Mouse (Mus musculus) thymus, adult 2 months (tissue): Measurements from ENCODE around the gene Ahrr. TPM values are rescaled to one million over a fixed set of nuclear protein-coding genes. Genes with fewer than 3 reads are reported as not detected.

Source experiments
- DNase-seq: peaks from one replicate; pipeline ENCODE4 v3.0.0; 2021
- H3K27ac ChIP-seq: fragments of 200-500 bp; 2 replicates; pipeline ENCODE4 v1.5.1; 2012; ENCODE audit warnings: low read length, control low read depth; ENCODE audit not compliant: control insufficient read depth, insufficient read depth
- H3K27me3 ChIP-seq: fragments of 200-500 bp; 2 replicates; pipeline ENCODE4 v1.6.1; 2012; ENCODE audit warnings: mild to moderate bottlenecking, low read length, moderate library complexity, mixed read lengths; ENCODE audit not compliant: control insufficient read depth, insufficient read depth
- H3K36me3 ChIP-seq: fragments of 200-500 bp; 2 replicates; pipeline ENCODE4 v1.6.1; 2012; ENCODE audit warnings: mild to moderate bottlenecking, low read length, moderate library complexity; ENCODE audit not compliant: control insufficient read depth, insufficient read depth
- H3K4me1 ChIP-seq: fragments of 200-500 bp; replicated peaks from 2 replicates; pipeline ENCODE4 v1.6.1; 2012; ENCODE audit warnings: low read length; ENCODE audit not compliant: control insufficient read depth, insufficient read depth
- H3K4me3 ChIP-seq: fragments of 200-500 bp; 2 replicates; pipeline ENCODE4 v1.5.1; 2012; ENCODE audit warnings: mild to moderate bottlenecking, low read length, control low read depth, moderate library complexity; ENCODE audit not compliant: control insufficient read depth, insufficient read depth
- CTCF ChIP-seq: fragments of 200-500 bp; IDR thresholded peaks from 2 replicates; pipeline ENCODE4 v1.5.1; 2012; ENCODE audit warnings: mild to moderate bottlenecking, control low read depth, low read length, moderate library complexity, borderline replicate concordance; ENCODE audit not compliant: control insufficient read depth, poor library complexity, insufficient read depth; ENCODE audit errors: extremely low read depth
- POLR2A ChIP-seq: fragments of 200-500 bp; IDR thresholded peaks from 2 replicates; pipeline ENCODE4 v1.6.1; 2012; ENCODE audit warnings: mild to moderate bottlenecking, low read length, control low read depth, moderate library complexity; ENCODE audit not compliant: control insufficient read depth, poor library complexity, insufficient read depth; ENCODE audit errors: extremely low read depth
- WGBS: fragments of 180-500 bp; shearing (Covaris S2); methylation state at CpG from one replicate; pipeline ENCODE4 v1.1.7; 2018; 5-methylcytosine and 5-hydroxymethylcytosine counted together
- polyA plus RNA-seq: library from polyadenylated mRNA; depleted of rRNA; stranded (reverse); fragments of >200 nt; gene quantifications from 2 replicates; pipeline ENCODE4 v1.2.3, GENCODE M21; 2012

Gene Ahrr
- polyA plus RNA-seq, 1 experiment, result 0.51 TPM

GRCm38 (mm10) chr13:74245899-74246231 lies 46.3 kb downstream of the Ahrr start:
- 81% methylated on average over 4 of the region's 4 CpGs for WGBS

GRCm38 (mm10) chr13:74245214-74245898 lies 46.8 kb downstream of the Ahrr start:
- WGBS, result 61% methylated on average over 17 of the region's 17 CpGs
- TF ChIP-seq POLR2A (no peak), CTCF (no peak)
- no peak overlapping the region for H3K4me3 ChIP-seq
- no peaks in the 10 kb centered on the region for H3K4me1 ChIP-seq
- no peak overlapping the region for H3K27ac ChIP-seq
- H3K36me3 ChIP-seq, result no peaks in the 10 kb centered on the region
- no peak for DNase-seq
- H3K27me3 ChIP-seq, result no peaks in the 10 kb centered on the region

More at GRCm38 (mm10) chr13:74245899-74246231, 46.3 kb downstream of the Ahrr start:
- H3K27ac ChIP-seq, result no peak overlapping the region
- no peaks in the 10 kb centered on the region for H3K4me1 ChIP-seq
- H3K36me3 ChIP-seq, result no peaks in the 10 kb centered on the region
- no peaks in the 10 kb centered on the region for H3K27me3 ChIP-seq
- DNase-seq, result no peak
- no peak for TF ChIP-seq CTCF
- TF ChIP-seq POLR2A, result no peak
- no peak overlapping the region for H3K4me3 ChIP-seq

- TF ChIP-seq CTCF, result no peak
- TF ChIP-seq POLR2A, result no peak
- WGBS, result 90% methylated on average over 7 of the region's 7 CpGs
Observed at GRCm38 (mm10) chr13:74237574-74237973, 54.6 kb downstream of the Ahrr start.

GRCm38 (mm10) chr13:74220659-74221058 lies 71.5 kb downstream of the Ahrr start:
- H3K4me1 ChIP-seq, result no peaks in the 10 kb centered on the region
- no peaks in the 10 kb centered on the region for H3K36me3 ChIP-seq
- H3K4me3 ChIP-seq, result no peak overlapping the region
- no peaks in the 10 kb centered on the region for H3K27me3 ChIP-seq
- no peak overlapping the region for H3K27ac ChIP-seq
- TF ChIP-seq POLR2A (no peak), CTCF (no peak)
- WGBS, result 49% methylated on average over 1 of the region's 1 CpGs
- DNase-seq, result no peak

More at GRCm38 (mm10) chr13:74237574-74237973, 54.6 kb downstream of the Ahrr start:
- no peak for DNase-seq
- Histone ChIP-seq H3K4me3 (no peak overlapping the region), H3K4me1 (no peaks in the 10 kb centered on the region), H3K36me3 (no peaks in the 10 kb centered on the region), H3K27ac (no peak overlapping the region), H3K27me3 (no peaks in the 10 kb centered on the region)

- no peaks in the 10 kb centered on the region for H3K27me3 ChIP-seq
- no peak for TF ChIP-seq CTCF
- TF ChIP-seq POLR2A, result no peak
- H3K4me1 ChIP-seq, result no peaks in the 10 kb centered on the region
- 94% methylated on average over 3 of the region's 3 CpGs for WGBS
- no peak overlapping the region for H3K4me3 ChIP-seq
- no peak for DNase-seq
- H3K27ac ChIP-seq, result no peak overlapping the region
- no peaks in the 10 kb centered on the region for H3K36me3 ChIP-seq
Observed at GRCm38 (mm10) chr13:74218441-74218840, 73.7 kb downstream of the Ahrr start.

- TF ChIP-seq POLR2A (no peak), CTCF (no peak)
- peaks cover 2% of the 10 kb centered on the region; the same call in 1 of the 2 replicates for H3K4me1 ChIP-seq
- H3K27ac ChIP-seq, result peak overlapping the region; percentile 89
- no peaks in the 10 kb centered on the region; the same call in 1 of the 2 replicates for H3K36me3 ChIP-seq
- peak overlapping the region; percentile 99 for H3K4me3 ChIP-seq
- 9% methylated on average over 12 of the region's 12 CpGs for WGBS
- peak; percentile 30 for DNase-seq
- H3K27me3 ChIP-seq, result no peaks in the 10 kb centered on the region
Observed at GRCm38 (mm10) chr13:74208986-74209345, 83.2 kb downstream of the Ahrr start.
